Mouse (Mus musculus) testis, adult 2 months (tissue): ENCODE measurements around the gene 6430571L13Rik.

ENCODE experiments used
- CTCF ChIP-seq: fragments of 200-500 bp; IDR thresholded peaks from 2 replicates; pipeline ENCODE4 v1.5.1; 2012; ENCODE audit warnings: low read depth, mild to moderate bottlenecking, inconsistent platforms, low read length, moderate library complexity; ENCODE audit not compliant: control insufficient read depth, insufficient read depth, insufficient replicate concordance
- POLR2A ChIP-seq: fragments of 200-500 bp; IDR thresholded peaks from 2 replicates; pipeline ENCODE4 v1.6.1; 2012; ENCODE audit warnings: low read depth, mild to moderate bottlenecking, inconsistent platforms, low read length, moderate library complexity; ENCODE audit not compliant: control insufficient read depth

- TF ChIP-seq CTCF (no peak), POLR2A (no peak)
Observed at GRCm38 (mm10) chr9:107344027-107344426, 3.6 kb downstream of the 6430571L13Rik start.
